Mouse (Mus musculus) brown adipose tissue, adult 24 weeks (tissue): ENCODE measurements around the gene Tmem95. TPM values are rescaled to one million over a fixed set of nuclear protein-coding genes. Genes with fewer than 3 reads are reported as not detected.

Experiments
- H3K27ac ChIP-seq: fragments of 200-500 bp; replicated peaks from 2 replicates; pipeline ENCODE4 v1.5.1; 2012; ENCODE audit warnings: low read depth, mild to moderate bottlenecking, low read length
- H3K4me1 ChIP-seq: fragments of 200-500 bp; 2 replicates; pipeline ENCODE4 v1.6.1; 2012; ENCODE audit warnings: low read length, mixed read lengths; ENCODE audit not compliant: control insufficient read depth, insufficient read depth, insufficient read length
- H3K4me3 ChIP-seq: fragments of 200-500 bp; 2 replicates; pipeline ENCODE4 v1.5.1; 2012; ENCODE audit warnings: low read depth, mild to moderate bottlenecking, low read length, moderate library complexity; ENCODE audit not compliant: insufficient read depth
- polyA plus RNA-seq: library from polyadenylated mRNA; stranded (reverse); fragments of >200 nt; gene quantifications from 2 replicates; pipeline ENCODE4 v1.2.4, GENCODE M21; 2012; ENCODE audit not compliant: missing spikeins, insufficient read depth, insufficient read length

Gene Tmem95
- polyA plus RNA-seq, 1 experiment, result not detected

- peak overlapping the region; percentile 81 for H3K4me3 ChIP-seq
- no peak overlapping the region for H3K27ac ChIP-seq
- peaks cover 3% of the 10 kb centered on the region; the same call in 1 of the 2 replicates for H3K4me1 ChIP-seq
These were observed 37.2 kb upstream of the Tmem95 start for GRCm38 (mm10) chr11:69914917-69915430.

GRCm38 (mm10) chr11:69914372-69914764 lies 36.5 kb upstream of the Tmem95 start:
- Histone ChIP-seq H3K4me3 (peak overlapping the region; percentile 81), H3K27ac (peak overlapping the region; percentile 71), H3K4me1 (peaks cover 3% of the 10 kb centered on the region; the same call in 1 of the 2 replicates)

GRCm38 (mm10) chr11:69913554-69914371 lies 35.9 kb upstream of the Tmem95 start, which contains the start of gene Gps2:
Gene Gps2, plus strand, starts transcription at chr11:69913888.
- Histone ChIP-seq H3K4me1 (peaks cover 3% of the 10 kb centered on the region; the same call in 1 of the 2 replicates), H3K4me3 (peak within 1 kb of the TSS; percentile 81), H3K27ac (peak within 1 kb of the TSS; percentile 71)

GRCm38 (mm10) chr11:69912716-69913530 lies 35.1 kb upstream of the Tmem95 start:
- peak overlapping the region; percentile 81 for H3K4me3 ChIP-seq
- H3K27ac ChIP-seq, result no peak overlapping the region
- H3K4me1 ChIP-seq, result peaks cover 3% of the 10 kb centered on the region; the same call in 1 of the 2 replicates

DNA sequence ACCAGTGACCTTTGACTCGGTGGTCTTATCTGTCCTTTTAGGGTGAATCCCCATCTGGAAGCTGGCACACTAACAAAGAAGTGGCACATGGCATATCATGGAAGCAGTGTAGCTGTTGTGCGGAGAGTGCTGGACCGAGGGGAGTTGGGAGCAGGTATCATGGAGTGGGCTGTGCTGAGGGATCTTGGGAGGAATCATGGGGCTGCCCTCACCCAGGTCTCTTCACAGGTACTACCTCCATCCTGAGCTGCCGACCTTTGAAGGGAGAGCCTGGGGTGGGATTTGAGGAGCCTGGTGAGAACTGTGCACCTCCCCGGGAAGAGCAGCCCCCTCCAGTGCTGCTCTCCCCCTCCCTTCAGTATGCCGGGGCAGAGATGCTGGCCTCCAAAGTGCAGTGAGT lies 33.9 kb upstream of the Tmem95 start:
- H3K27ac ChIP-seq, result no peak overlapping the region
- peaks cover 3% of the 10 kb centered on the region; the same call in 1 of the 2 replicates for H3K4me1 ChIP-seq
- no peak overlapping the region for H3K4me3 ChIP-seq

DNA sequence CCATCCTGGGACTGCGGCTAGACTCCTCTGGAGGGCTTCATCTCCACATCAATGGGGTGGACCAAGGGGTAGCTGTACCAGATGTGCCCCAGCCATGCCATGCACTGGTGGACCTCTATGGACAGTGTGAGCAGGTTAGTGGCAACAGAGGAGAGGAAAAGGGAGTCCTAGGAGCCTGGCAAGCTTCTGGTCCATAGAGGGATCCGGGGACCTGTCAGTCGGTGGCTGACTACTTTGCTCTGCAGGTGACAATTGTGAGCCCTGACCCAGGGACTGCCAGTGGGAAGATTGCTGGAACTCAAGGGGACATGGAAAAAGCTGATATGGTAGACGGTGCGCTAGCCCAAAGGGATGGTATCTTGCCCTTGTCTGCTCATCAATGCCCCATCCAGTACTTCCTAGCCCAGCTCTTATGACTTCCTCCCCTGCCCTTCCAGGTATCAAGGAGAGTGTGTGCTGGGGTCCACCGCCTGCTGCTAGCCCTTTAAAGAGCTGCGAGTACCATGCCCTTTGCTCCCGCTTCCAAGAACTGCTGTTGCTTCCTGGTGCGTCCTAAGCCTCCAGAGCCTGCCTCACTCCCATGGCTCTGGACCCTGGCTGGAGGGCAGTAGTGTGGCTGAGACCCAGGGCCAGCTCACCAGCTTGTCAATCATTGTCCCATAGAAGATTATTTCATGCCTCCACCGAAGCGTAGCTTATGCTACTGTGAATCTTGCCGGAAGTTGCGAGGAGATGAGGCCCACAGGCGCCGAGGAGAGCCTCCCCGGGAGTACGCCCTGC lies 33.2 kb upstream of the Tmem95 start:
- H3K27ac ChIP-seq, result no peak overlapping the region
- H3K4me3 ChIP-seq, result no peak overlapping the region
- H3K4me1 ChIP-seq, result peaks cover 3% of the 10 kb centered on the region; the same call in 1 of the 2 replicates

GRCm38 (mm10) chr11:69910177-69910576 lies 32.4 kb upstream of the Tmem95 start:
- Histone ChIP-seq H3K27ac (no peak overlapping the region), H3K4me3 (no peak overlapping the region), H3K4me1 (peaks cover 3% of the 10 kb centered on the region; the same call in 1 of the 2 replicates)

GRCm38 (mm10) chr11:69909174-69909573 lies 31.4 kb upstream of the Tmem95 start:
- Histone ChIP-seq H3K27ac (no peak overlapping the region), H3K4me1 (peaks cover 3% of the 10 kb centered on the region; the same call in 1 of the 2 replicates), H3K4me3 (no peak overlapping the region)

GRCm38 (mm10) chr11:69908645-69909044 lies 30.8 kb upstream of the Tmem95 start:
- H3K4me3 ChIP-seq, result no peak overlapping the region
- H3K27ac ChIP-seq, result no peak overlapping the region
- peaks cover 3% of the 10 kb centered on the region; the same call in 1 of the 2 replicates for H3K4me1 ChIP-seq

DNA sequence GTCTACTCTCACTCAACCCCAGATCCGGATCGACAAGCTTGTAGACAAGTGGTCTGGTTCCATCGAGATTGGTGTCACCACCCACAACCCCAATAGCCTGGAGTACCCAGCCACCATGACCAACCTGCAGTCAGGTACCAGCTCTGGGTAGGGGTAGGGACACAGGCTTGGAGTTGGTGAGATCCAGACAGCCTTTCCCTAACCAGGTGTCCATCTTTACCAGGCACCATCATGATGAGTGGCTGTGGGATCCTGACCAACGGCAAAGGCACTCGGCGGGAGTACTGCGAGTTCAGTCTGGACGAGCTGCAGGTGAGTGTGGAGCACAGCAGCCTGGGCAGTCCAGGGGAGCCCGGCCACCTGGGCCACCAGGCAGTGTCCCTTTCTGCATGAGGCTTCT lies 26.5 kb upstream of the Tmem95 start:
- Histone ChIP-seq H3K4me3 (no peak overlapping the region), H3K4me1 (peaks cover 8% of the 10 kb centered on the region; the same call in 1 of the 2 replicates), H3K27ac (no peak overlapping the region)

DNA sequence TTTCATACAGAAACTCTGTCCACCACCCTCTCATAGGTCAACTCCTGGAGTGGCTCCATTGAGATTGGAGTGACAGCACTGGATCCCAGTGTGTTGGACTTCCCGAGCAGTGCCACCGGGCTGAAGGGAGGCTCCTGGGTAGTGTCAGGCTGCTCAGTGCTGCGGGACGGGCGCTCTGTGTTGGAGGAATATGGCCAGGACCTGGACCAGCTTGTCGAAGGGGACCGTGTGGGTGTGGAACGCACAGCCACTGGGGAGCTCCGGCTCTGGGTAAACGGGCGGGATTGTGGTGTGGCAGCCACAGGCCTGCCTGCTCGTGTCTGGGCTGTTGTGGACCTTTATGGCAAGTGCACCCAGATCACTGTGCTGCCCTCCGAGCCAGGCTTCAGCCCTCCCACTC lies 25.2 kb upstream of the Tmem95 start:
- H3K27ac ChIP-seq, result no peak overlapping the region
- peaks cover 8% of the 10 kb centered on the region; the same call in 1 of the 2 replicates for H3K4me1 ChIP-seq
- no peak overlapping the region for H3K4me3 ChIP-seq

- H3K4me1 ChIP-seq, result peaks cover 8% of the 10 kb centered on the region; the same call in 1 of the 2 replicates
- peak overlapping the region; percentile 66 for H3K4me3 ChIP-seq
- H3K27ac ChIP-seq, result no peak overlapping the region
These were observed 24.2 kb upstream of the Tmem95 start for GRCm38 (mm10) chr11:69901993-69902392.

DNA sequence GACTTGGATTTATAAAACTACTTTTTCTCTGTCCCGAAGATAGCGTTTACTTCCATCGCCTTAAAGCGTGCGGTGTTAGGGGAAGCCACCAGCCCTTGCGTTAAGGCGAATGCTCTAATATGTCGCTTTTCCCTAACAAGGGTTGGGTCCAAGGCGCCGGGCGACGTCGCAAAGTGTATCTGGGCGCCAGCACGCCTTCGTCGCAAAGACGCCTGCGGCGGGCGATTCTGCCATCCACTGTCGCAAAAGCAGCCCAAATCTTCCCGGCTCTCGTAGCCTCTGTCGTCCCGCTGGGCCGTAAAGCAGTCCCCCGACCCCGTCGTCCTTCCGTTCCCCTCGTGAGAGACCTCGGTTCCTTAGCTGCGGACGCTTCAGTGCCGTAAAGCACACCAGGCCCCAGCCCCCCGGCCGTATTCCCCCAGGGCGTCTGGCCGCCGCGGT lies 23.6 kb upstream of the Tmem95 start:
- peaks cover 8% of the 10 kb centered on the region; the same call in 1 of the 2 replicates for H3K4me1 ChIP-seq
- H3K27ac ChIP-seq, result peak overlapping the region; percentile 93
- peak overlapping the region; percentile 67 for H3K4me3 ChIP-seq
